11 mouse cellular contexts compared by ENCODE assay signal in genomic region chr14:73253453-73254251, GRCm38 (mm10). TPM values are rescaled to one million over a fixed set of nuclear protein-coding genes. Genes with fewer than 3 reads are reported as not detected.
DNase-seq lines count a peak whose midpoint lies in the region; ATAC-seq and TF ChIP-seq lines count a peak whose summit lies in the region.
"Had no signal": no experiment of that assay in that cellular context is flagged by ENCODE, and none has a peak within 500 bp of the region (broad histone marks: within the 10 kb centered on the region; RNA-seq: fewer than 3 reads in every experiment).

No protein-coding gene starts in this region.

- ATAC-seq in megakaryocyte progenitor cell, adult 5-6 weeks (replicated peaks; ENCODE audit: poor library complexity), result 0 out of 2 replicates have a peak, but pooled peaks have one; percentile 27
- ATAC-seq: hindbrain, embryonic 16.5 days had no signal

- no peak overlapping the region for H3K4me3 ChIP-seq in left cerebral cortex, adult 2 months
- H3K4me3 ChIP-seq: embryonic facial prominence, embryonic 15.5 days; myocyte had no signal

- no peak for DNase-seq in left cerebral cortex, adult 2 months (ENCODE audit: extremely low spot score in 1 of 2, low spot score in 2 of 2)
- DNase-seq in left cerebral cortex, postnatal 14 days (ENCODE audit: low spot score in 2 of 2), result no peak
- peak; percentile 84 for DNase-seq in R1 (ENCODE audit: low read depth, low spot score)
- peak; percentile 94 for DNase-seq in kidney, adult 9 months
- no peak for DNase-seq in testis, postnatal 10 days (ENCODE audit: low spot score)
- DNase-seq in cerebellum, adult 9-10 months, result no peak
- DNase-seq in layer of hippocampus, adult 11-12 months (ENCODE audit: low spot score), result no peak

- TF ChIP-seq CTCF in left cerebral cortex, adult 2 months (IDR thresholded peaks at IDR 0.05), result no peak

- intact Hi-C loops in left cerebral cortex, adult 2 months (cut with DNase I), result no loop called here
- intact Hi-C loops in left cerebral cortex, postnatal 14 days (cut with DNase I), result no loop called here

- peak overlapping the region; percentile 26; the same call in 1 of the 2 replicates for H3K27ac ChIP-seq in left cerebral cortex, adult 2 months

RNA-seq across cellular contexts. Expression of gene Lpar6, which starts 16.0 kb away (rescaled TPM):
- total RNA-seq in left cerebral cortex, adult 2 months (2021), result 1 to 10 TPM; 1.1 to 1.3 TPM
- total RNA-seq in left cerebral cortex, postnatal 14 days (2021), result 1 to 10 TPM; 1.7 to 1.8 TPM
- 17.2 and 21.6 TPM in 2 replicates for total RNA-seq in megakaryocyte progenitor cell, adult 5-6 weeks (2015)
- 10.3 and 14.5 TPM in 2 replicates for total RNA-seq in megakaryocyte progenitor cell, adult 5-6 weeks (2017)

Comparison
In these comparisons a context has a peak if more than half of its experiments do, and no peak if none do; other contexts are left out.
1. DNase-seq: peak in R1 (single experiment) and kidney, adult 9 months (single experiment); none in left cerebral cortex, adult 2 months (0 of 2), left cerebral cortex, postnatal 14 days (0 of 2), testis, postnatal 10 days (single experiment), cerebellum, adult 9-10 months (single experiment) and layer of hippocampus, adult 11-12 months (single experiment).
2. RNA of gene Lpar6, which starts 16.0 kb away (total RNA-seq): 10.3 to 21.6 TPM in megakaryocyte progenitor cell, adult 5-6 weeks; 1.7 to 1.8 TPM in left cerebral cortex, postnatal 14 days and 1.1 to 1.3 TPM in left cerebral cortex, adult 2 months; every median in the first group is over 4 times any median in the second.